In the genomic region with DNA sequence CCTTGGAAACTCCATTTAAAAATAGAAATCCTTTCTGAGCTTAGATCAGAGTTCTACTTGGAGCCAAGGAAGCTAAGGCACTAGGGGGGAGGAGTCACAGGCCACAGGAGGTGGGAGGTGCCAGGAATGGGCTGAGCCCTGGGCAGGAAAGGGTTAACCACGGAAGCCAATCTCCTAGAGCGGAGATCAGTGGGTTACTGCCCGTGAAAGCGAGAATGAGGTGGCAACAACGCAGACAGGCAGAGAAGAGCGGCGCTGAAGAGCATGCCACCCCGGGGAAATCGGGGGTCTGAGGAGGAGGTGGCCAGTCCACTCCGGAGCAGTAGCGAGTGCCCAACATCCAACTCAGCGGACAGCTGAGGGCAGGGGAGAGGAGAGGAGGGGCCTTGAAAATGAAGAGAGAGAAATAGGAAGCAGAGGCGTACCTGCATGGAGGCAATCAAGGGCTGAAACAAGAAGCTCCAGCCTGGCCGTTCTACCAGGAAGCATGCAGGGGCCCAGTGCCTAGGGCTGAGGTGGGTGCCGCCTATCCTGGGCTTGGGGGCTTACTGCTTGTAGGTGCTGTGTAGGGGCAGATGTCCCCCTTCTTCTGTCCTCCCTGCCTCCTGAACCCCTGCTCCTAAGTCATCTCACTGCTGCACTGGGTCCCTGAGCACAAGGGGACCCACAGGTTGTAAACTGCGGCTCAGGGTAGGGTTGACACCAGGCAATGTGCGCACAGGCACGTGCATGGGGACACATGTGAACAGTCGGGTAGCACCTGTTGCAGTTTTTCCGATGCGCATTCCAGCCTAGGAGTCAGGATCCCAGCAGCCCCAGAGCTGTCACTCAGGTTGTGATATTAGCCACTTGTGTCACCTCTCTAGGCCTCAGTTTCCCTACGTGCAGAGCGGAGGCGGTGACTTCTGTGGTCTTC, we compare ENCODE assay signal across 8 mouse cellular contexts. TPM values are rescaled to one million over a fixed set of nuclear protein-coding genes. Genes with fewer than 3 reads are reported as not detected.
A peak's percentile ranks its signal among the peaks of the same experiment; 100 is the strongest.
DNase-seq lines count a peak whose midpoint lies in the region; ATAC-seq lines count a peak whose summit lies in the region.

No protein-coding gene starts in this region.

- H3K27me3 ChIP-seq in forebrain, embryonic 16.5 days (replicated peaks; ENCODE audit: control insufficient read depth, insufficient read depth, low read length): peaks cover 44% of the 10 kb centered on the region
- peaks cover 29% of the 10 kb centered on the region for H3K27me3 ChIP-seq in limb, embryonic 11.5 days (ENCODE audit: control insufficient read depth, insufficient read depth, low read length)

- H3K27ac ChIP-seq in forebrain, embryonic 16.5 days (ENCODE audit: low read length): no peak overlapping the region
- H3K27ac ChIP-seq in limb, embryonic 11.5 days (replicated peaks; ENCODE audit: low read depth, low read length): no peak overlapping the region

- 19% methylated on average over 24 of the region's 24 CpGs for WGBS in forebrain, embryonic 16.5 days
- WGBS in limb, embryonic 11.5 days: 18% methylated on average over 24 of the region's 24 CpGs

- no peak for ATAC-seq in forebrain, embryonic 16.5 days
- no peak for ATAC-seq in limb, embryonic 11.5 days (ENCODE audit: insufficient number of reproducible peaks, low FRiP score, low TSS enrichment, low read depth)
- no peak for ATAC-seq in cerebellum, adult (ENCODE audit: insufficient number of reproducible peaks, low FRiP score, low TSS enrichment)

- DNase-seq in thymus, postnatal 0 days (ENCODE audit: low spot score): peak; percentile 59
- no peak for DNase-seq in thymus, adult 18-20 months
- peak; percentile 63 for DNase-seq in limb, embryonic 11.5 days (ENCODE audit: low spot score)
- peak; percentile 52 for DNase-seq in retina, embryonic 14.5 days (ENCODE audit: low spot score)
- DNase-seq in T-cell, adult 2 months (ENCODE audit: low spot score): no peak
- no peak for DNase-seq in right cerebral cortex, postnatal 4 days

- H3K9me3 ChIP-seq in forebrain, embryonic 16.5 days (ENCODE audit: control insufficient read depth, low read length): no peaks in the 10 kb centered on the region
- peaks cover 2% of the 10 kb centered on the region; the same call in 1 of the 2 replicates for H3K9me3 ChIP-seq in limb, embryonic 11.5 days (ENCODE audit: control insufficient read depth, low read length)

- H3K4me2 ChIP-seq in forebrain, embryonic 16.5 days (ENCODE audit: low read length): peak overlapping the region; percentile 31
- H3K4me2 ChIP-seq in limb, embryonic 11.5 days (ENCODE audit: low read depth, severe bottlenecking): peak overlapping the region; percentile 55

- no peaks in the 10 kb centered on the region for H3K36me3 ChIP-seq in forebrain, embryonic 16.5 days (ENCODE audit: control insufficient read depth, insufficient read depth)
- H3K36me3 ChIP-seq in limb, embryonic 11.5 days (ENCODE audit: control insufficient read depth, insufficient read depth, low read length): no peaks in the 10 kb centered on the region

- H3K4me1 ChIP-seq in forebrain, embryonic 16.5 days (replicated peaks; ENCODE audit: control insufficient read depth, insufficient read depth, low read length): peaks cover 18% of the 10 kb centered on the region
- H3K4me1 ChIP-seq in limb, embryonic 11.5 days (ENCODE audit: control insufficient read depth, insufficient read depth, low read length): peaks cover 20% of the 10 kb centered on the region

- 0 out of 2 replicates have a peak overlapping the region, but pooled peaks have one; percentile 9 for H3K4me3 ChIP-seq in forebrain, embryonic 16.5 days (replicated peaks; ENCODE audit: low read length)
- no peak overlapping the region for H3K4me3 ChIP-seq in limb, embryonic 11.5 days (ENCODE audit: low read depth, low read length)

- 0 out of 2 replicates have a peak overlapping the region, but pooled peaks have one; percentile 22 for H3K9ac ChIP-seq in forebrain, embryonic 16.5 days (replicated peaks; ENCODE audit: low read depth, low read length)
- no peak overlapping the region for H3K9ac ChIP-seq in limb, embryonic 11.5 days (ENCODE audit: low read length)

RNA-seq across cellular contexts. Expression of a gene that starts 0.9 kb away (rescaled TPM):
- polyA plus RNA-seq in thymus, postnatal 0 days (2015; fragmentation: Nextera tagmentation; extraction: Ambion mirVana): 0.14 and 0.21 TPM in 2 replicates
- not detected in 2 replicates for polyA plus RNA-seq in forebrain, embryonic 16.5 days (2015; fragmentation: Nextera tagmentation; extraction: Ambion mirVana)
- not detected in 2 replicates for polyA plus RNA-seq in limb, embryonic 11.5 days (2014; fragmentation: Nextera tagmentation; extraction: Ambion mirVana)

RNA-seq across cellular contexts. Expression of a gene that starts 12.5 kb away (rescaled TPM):
- polyA plus RNA-seq in thymus, postnatal 0 days (2015; fragmentation: Nextera tagmentation; extraction: Ambion mirVana): 303 and 311 TPM in 2 replicates
- polyA plus RNA-seq in forebrain, embryonic 16.5 days (2015; fragmentation: Nextera tagmentation; extraction: Ambion mirVana): 403 and 441 TPM in 2 replicates
- 271 and 369 TPM in 2 replicates for polyA plus RNA-seq in limb, embryonic 11.5 days (2014; fragmentation: Nextera tagmentation; extraction: Ambion mirVana)

RNA-seq across cellular contexts. Expression of a gene that starts 21.9 kb away (rescaled TPM):
- polyA plus RNA-seq in thymus, postnatal 0 days (2015; fragmentation: Nextera tagmentation; extraction: Ambion mirVana): 60.0 and 62.6 TPM in 2 replicates
- 54.9 and 58.1 TPM in 2 replicates for polyA plus RNA-seq in forebrain, embryonic 16.5 days (2015; fragmentation: Nextera tagmentation; extraction: Ambion mirVana)
- 56.7 and 63.2 TPM in 2 replicates for polyA plus RNA-seq in limb, embryonic 11.5 days (2014; fragmentation: Nextera tagmentation; extraction: Ambion mirVana)

RNA-seq across cellular contexts. Expression of a gene that starts 34.2 kb away (rescaled TPM):
- polyA plus RNA-seq in thymus, postnatal 0 days (2015; fragmentation: Nextera tagmentation; extraction: Ambion mirVana): 200 and 212 TPM in 2 replicates
- polyA plus RNA-seq in forebrain, embryonic 16.5 days (2015; fragmentation: Nextera tagmentation; extraction: Ambion mirVana): 188 and 205 TPM in 2 replicates
- polyA plus RNA-seq in limb, embryonic 11.5 days (2014; fragmentation: Nextera tagmentation; extraction: Ambion mirVana): 275 and 280 TPM in 2 replicates

Comparison
In these comparisons a context has a peak if more than half of its experiments do, and no peak if none do; other contexts are left out.
1. DNase-seq: peak in thymus, postnatal 0 days (single experiment), limb, embryonic 11.5 days (single experiment) and retina, embryonic 14.5 days (single experiment); none in thymus, adult 18-20 months (0 of 2), T-cell, adult 2 months (single experiment) and right cerebral cortex, postnatal 4 days (single experiment).